Mouse (Mus musculus): ENCODE measurements at regions not wholly inside any gene's neighbourhood (a gene's known extent, or its start where the extent isn't known, plus 50 kb on each side); places are given as distances from the start of the nearest gene placed in this dataset.

- DNase-seq (ENCODE audit: low spot score in 2 of 2) = no peak
Measured at GRCm38 (mm10) chr7:136423846-136424531, 470.4 kb upstream of the Mgmt start.

- DNase-seq (ENCODE audit: low spot score in 2 of 2) = no peak
Measured at GRCm38 (mm10) chr7:136427164-136427563, 467.2 kb upstream of the Mgmt start.

GRCm38 (mm10) chr7:136430085-136431011 is 464.1 kb upstream of the Mgmt start:
- no peak for DNase-seq (ENCODE audit: low spot score in 2 of 2)

- DNase-seq (ENCODE audit: low spot score in 2 of 2) = no peak
Measured at GRCm38 (mm10) chr7:136433699-136434098, 460.7 kb upstream of the Mgmt start.

- DNase-seq (ENCODE audit: low spot score in 2 of 2) = peak in 1 of 2 experiments; percentile 7
Measured at GRCm38 (mm10) chr7:136434510-136434909, 459.9 kb upstream of the Mgmt start.

GRCm38 (mm10) chr7:136443436-136443835 is 451.0 kb upstream of the Mgmt start:
- no peak for DNase-seq (ENCODE audit: low spot score in 2 of 2)

- no peak for DNase-seq (ENCODE audit: low spot score in 2 of 2)
Measured at GRCm38 (mm10) chr7:136445091-136445490, 449.3 kb upstream of the Mgmt start.

- no peak for DNase-seq (ENCODE audit: low spot score in 2 of 2)
Measured at GRCm38 (mm10) chr7:136449286-136449685, 445.1 kb upstream of the Mgmt start.

- DNase-seq (ENCODE audit: low spot score in 2 of 2) = no peak
Measured at GRCm38 (mm10) chr7:136451672-136452361, 442.6 kb upstream of the Mgmt start.

DNA sequence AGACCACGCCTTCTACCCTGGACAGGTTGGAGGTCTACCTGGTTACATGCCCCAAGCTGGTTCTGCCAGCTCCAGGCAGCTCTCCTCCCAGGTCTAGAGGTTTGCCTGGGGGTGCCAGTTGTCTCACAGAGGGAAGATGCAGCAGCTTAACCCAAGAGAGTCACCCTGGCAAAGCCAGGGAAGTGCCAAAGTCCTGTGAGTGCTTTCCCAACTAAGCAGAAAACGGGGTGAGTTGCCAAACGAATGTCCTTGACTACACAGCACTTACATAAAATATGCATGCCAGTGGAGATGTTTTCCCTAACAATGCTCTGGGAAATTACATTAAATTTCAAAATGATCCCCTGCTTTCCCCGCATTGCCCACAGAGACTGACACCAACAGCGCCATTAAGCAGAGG is 441.9 kb upstream of the Mgmt start:
- DNase-seq (ENCODE audit: low spot score in 2 of 2) = no peak

DNA sequence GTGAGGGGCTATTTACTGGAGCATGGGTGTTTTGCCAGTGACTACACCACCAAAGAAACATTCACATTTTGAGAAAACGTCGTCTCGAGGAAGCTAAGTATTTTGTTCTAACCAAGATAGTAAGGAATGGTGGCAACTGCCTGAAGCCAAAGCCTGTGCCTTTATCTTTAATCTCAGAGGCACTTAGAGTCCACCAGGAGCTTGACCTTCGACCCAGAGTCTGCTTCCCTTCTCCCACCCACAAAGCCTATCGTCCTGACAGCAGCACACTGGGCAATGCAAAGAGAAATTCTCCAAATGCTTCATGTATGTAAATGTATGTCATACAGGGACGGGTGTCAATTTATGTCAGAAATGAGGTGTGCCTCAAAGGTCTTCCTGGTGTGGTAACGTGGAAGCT is 437.2 kb upstream of the Mgmt start:
- DNase-seq (ENCODE audit: low spot score in 2 of 2) = no peak

DNA sequence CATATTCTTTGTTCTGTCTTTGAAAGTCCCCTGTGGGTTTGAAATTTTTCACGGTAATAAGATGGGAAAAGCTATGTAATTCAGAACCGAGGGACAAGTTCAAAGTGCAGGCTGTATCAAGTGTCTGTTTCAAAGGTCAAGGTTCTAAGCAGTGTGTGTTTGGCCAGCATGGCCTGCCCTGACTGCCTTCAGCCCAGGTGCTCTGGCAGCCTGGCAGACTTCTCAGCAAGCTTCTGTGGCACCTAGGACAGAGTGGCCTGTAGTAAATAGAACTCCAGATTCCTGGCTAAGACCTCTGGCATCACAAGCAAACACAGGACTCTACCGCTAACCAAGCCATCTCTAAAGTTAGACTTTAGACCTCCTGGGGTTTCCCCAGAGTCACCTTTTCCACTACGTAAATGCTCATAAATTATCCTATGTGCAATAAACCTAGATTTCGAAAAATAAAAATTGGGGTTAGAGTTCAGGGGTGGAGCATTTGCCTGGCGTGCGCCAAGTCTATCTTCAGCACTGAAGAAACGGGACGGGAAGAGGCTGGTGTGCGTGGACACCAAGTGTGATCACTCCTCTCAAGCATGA is 436.5 kb upstream of the Mgmt start:
- DNase-seq (ENCODE audit: low spot score in 2 of 2) = no peak

DNA sequence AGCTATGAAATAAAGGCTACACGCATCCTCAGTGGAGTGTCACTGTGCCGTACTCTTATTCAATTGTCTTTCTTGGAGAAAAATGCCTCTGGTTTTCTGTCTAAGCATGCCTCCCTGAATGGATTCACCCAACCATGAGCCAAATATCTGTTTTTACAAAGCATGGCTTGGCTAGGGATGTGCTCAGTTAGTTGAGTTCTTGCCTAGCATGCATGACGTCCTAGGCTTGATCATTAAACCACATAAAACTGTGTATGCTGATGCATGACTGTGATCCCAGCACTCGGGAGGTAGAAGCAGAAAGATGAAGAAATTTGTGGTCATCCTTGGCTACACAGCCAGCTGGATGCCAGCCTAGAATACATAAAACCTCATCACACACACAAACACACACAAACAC is 417.3 kb upstream of the Mgmt start:
- no peak for DNase-seq (ENCODE audit: low spot score in 2 of 2)

DNA sequence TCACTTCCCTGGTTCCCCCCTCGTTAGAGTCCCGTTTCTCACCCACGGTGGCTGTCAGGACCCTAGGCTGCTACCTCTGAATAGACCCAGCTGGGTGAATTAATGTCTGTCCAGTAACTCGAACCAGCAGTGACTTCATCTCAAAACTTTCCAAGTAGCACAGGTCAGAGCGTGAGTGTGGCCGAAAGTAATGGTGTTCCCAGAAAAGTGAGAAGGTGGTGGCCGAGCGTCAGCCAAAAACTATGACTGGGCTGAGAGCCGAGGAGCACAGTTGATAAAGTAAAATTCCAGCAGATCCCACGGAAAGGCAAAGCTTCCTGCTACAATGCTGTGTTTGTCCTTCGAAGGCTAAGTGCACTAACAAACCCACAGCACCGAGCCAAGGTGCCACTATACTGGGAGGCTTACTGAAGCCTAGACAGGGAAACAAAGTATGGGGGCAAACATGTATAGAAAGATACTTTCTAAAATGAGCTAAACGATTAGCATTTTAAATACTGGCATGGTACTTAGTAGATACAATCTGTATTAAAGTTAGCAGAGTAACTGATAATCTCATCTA is 413.7 kb upstream of the Mgmt start:
- no peak for DNase-seq (ENCODE audit: low spot score in 2 of 2)

DNA sequence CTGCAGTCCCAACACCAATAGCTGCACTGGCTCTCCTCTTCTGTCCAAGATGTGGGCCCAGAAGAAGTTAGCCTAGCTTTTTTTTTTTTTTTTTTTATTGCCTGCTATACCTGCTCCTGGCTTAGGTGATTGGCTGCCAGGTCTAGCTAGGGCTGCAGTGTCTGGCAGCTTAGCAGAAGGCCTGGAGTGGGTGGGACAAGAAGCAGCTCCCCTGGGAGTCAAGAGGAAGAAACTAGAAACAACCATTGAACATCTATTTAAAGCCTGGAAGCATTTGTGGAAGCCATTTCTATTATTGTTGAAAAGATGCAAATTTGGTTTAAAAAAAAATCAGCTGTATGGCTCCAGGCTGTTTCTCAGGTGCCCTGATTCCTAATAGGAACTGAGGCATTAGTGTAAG is 411.2 kb upstream of the Mgmt start:
- DNase-seq (ENCODE audit: low spot score in 2 of 2) = no peak

DNA sequence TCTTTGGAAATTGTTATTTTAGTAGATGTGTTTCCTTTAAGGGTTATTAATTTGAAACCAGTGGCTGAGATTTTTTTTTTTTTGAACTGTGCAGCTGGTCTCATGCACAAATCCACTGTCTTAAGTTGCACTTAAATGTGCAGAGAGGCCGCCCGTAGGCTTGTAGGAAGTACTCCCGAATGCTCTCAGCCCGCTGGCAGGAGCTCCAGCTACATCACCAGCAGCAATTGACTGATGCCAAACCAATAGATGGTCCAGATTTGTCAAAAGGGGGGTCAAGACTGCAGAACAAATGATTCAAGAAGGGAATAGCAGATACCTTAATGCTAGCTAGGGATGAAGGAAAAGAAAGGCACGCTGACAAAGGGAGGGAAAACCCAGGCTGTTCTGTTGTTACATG is 406.9 kb upstream of the Mgmt start:
- DNase-seq (ENCODE audit: low spot score in 2 of 2) = no peak

- no peak for DNase-seq (ENCODE audit: low spot score in 2 of 2)
Measured at GRCm38 (mm10) chr7:136494862-136495261, 399.6 kb upstream of the Mgmt start.

DNA sequence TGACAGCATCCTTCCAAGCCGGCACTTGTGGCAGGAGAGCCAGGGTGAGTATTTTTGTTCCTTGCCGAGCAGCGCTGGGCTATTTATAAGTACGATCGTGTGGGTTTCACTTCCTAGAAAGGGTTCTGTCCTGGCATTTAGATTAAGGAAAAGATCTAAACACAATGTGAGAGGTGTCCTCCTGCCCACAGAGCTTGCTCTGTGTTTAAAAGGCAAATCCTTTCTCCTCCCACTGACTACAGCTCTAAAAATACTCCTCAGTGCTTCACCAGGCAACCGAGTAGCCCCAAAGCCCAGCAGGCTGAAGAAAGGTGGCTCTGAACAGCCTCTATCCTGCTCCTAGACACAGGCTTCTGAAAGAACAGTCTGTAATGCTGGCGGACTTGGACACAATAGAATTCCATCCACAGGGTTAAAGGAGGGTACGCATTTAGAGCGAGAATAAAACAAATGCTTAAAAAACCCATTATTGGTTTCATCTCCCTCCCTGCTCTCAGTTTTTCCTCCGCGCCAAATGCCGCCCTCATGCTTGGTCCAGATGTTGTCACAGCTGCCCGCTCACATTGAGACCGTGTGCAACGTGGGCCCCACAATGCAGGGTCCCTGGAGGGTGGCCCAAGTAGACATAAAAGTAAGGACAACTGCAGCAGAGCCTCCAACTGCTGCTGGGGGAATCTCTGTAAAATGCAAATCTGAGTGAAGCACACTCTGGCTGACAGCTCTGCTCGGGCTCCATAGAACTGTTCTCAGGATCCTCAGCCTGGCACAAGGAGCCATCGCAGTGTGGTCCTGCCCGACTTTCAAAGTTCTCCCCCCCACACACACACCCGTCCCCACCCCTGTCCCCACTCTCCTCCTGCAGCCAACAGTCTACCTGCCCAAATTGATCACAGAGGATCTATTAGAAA is 397.8 kb upstream of the Mgmt start:
- no peak for DNase-seq (ENCODE audit: low spot score in 2 of 2)

DNA sequence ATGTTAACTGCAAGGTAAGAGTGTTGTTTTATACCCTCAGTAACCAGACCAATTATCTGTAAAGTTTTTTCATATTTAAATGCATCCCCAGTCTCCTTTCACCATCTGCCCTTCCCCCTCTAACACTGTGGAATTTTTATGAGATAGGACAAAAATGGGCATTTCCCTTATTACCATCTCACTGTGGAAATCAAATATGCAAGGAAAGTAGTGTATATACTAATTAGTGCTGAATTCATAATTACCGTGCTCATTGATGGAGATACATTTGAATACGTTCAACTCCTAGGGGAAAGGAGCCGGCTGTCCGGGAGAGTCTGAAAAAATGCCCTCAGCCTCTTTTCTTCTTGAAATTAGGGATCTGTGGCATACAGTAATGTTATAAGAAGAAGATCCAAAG is 394.4 kb upstream of the Mgmt start:
- DNase-seq (ENCODE audit: low spot score in 2 of 2) = no peak

DNA sequence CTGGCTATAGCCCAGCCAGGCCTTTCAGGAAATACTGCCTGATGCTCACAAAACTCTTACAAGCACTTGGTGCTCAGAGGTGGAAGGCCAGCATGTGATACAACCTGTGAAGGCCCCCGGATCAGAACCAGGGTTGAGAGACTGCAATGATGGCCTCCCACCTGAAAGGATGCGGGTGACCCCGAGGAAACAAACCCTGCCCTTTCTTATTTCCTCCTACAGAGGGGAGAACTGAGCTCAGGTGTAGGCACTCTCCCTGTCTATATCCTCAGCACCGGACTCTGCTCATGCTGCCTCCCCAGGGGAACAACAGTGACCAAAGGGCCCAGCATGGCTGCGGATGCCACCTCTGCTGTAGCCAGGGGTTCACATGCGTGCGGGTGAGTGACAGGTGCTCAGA is 393.3 kb upstream of the Mgmt start:
- DNase-seq (ENCODE audit: low spot score in 2 of 2) = no peak

Measured in layer of hippocampus, adult 8-10 months (tissue).